Mouse (Mus musculus): Measurements from ENCODE around the gene H2afb2. TPM values are rescaled to one million over a fixed set of nuclear protein-coding genes. Genes with fewer than 3 reads are reported as not detected.

The H2afb2 gene
- polyA plus RNA-seq (2015; fragmentation: Nextera tagmentation; extraction: Ambion mirVana), result not detected in 2 replicates

DNA sequence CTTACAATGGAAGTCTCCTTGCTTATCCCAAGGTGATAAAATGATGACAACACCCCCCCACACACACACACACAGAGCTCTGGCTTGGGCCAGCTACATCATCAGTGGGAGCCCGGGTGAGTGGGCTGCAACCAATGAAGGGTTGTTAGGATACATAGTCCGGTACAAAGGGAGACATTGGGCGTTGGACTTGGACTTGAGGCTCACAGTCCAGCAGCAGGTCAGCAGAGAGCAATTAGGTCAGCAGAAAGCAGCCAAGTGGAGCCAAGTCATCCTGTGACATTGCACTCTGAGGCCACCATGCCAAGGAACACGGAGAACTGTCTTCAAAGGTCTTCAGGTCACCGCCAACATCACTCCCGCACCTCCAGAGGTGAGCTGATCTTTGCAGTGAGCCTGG, at the start of gene H2afb2:
Gene H2afb2, plus strand, starts transcription at position 301 of the 400 bp plus-strand sequence.
- no peak for ATAC-seq (ENCODE audit: low FRiP score)
- H3K9me3 ChIP-seq (replicated peaks), result no peaks in the 10 kb centered on the region
- H3K27me3 ChIP-seq (replicated peaks), result no peaks in the 10 kb centered on the region

More for the DNA sequence above, at the start of gene H2afb2:
- Histone ChIP-seq H3K4me3 (replicated peaks) (no peak within 1 kb of the TSS), H3K4me2 (no peak within 1 kb of the TSS), H3K27ac (replicated peaks) (no peak within 1 kb of the TSS), H3K4me1 (no peaks in the 10 kb centered on the region), H3K9ac (replicated peaks) (no peak within 1 kb of the TSS), H3K36me3 (no peaks in the 10 kb centered on the region)
- 88% methylated on average over 6 of the region's 6 CpGs for WGBS

Other genes starting within 250 kb of the H2afb2 start
- not detected in 2 replicates for gene Cpxcr1, start 232.2 kb upstream of the H2afb2 start, polyA plus RNA-seq (2015; fragmentation: Nextera tagmentation; extraction: Ambion mirVana)